Mouse (Mus musculus) layer of hippocampus, postnatal 10 days (tissue): ENCODE results near the gene Ccdc183. TPM values are rescaled to one million over a fixed set of nuclear protein-coding genes. Genes with fewer than 3 reads are reported as not detected.

ENCODE experiments used
- DNase-seq, 2 experiments: peaks; one replicate each; pipeline ENCODE4 v3.0.0; 2021; ENCODE audit warnings: low spot score in 2 of 2
- total RNA-seq, 2 experiments: library from RNA; stranded (reverse); gene quantifications; 2 replicates each; pipeline ENCODE4 v1.2.3; 2021

Ccdc183 gene
- total RNA-seq, 2 experiments from 2014 or later: not detected

DNA sequence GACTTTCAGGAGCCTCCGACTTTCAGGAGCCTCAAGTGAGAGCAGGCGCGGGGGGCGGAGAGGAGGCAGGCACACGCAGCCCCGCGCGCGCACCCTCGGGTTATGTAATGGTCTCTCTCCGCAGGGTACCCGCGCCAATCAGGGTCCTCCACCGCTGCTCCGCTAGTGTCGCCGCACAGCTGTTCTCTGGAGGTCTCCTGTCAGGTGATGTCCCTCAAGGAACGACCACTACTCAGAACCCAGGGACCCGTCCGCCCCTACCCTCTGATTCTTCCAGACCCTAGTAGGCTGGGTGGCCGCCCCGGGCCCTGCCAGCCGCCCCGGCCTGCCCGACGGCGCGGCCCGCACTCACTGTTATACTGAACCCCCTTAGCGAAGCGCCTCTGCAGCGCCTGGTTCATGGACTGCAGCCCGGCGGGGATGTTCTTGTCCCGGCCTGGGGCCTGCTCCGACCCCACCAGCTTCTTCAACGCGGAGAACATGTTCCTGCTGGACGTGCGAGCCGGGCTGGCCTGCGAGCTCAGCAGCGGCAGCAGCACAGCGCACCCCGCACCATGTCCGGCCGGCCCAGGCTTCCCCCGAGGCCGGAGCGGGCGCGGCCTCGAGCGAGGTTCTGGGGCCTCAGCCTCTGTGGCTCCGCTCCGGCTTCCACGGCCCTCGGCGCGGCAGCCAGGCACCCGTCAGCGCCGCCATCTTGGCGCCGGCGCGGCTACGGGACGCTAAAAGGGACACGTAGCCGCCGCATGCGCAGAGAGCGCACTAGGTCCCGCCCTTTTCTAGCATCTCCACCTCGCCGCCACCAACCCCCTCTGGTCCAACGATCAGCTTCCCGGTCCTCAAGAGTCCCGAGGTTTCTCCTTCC is 9.5 kb downstream of the Ccdc183 start, which contains the start of gene Rabl6:
TSS of gene Rabl6 (minus strand) at position 761 of the 862 bp plus-strand sequence.
- peak; percentile 87 to 92 for DNase-seq

DNA sequence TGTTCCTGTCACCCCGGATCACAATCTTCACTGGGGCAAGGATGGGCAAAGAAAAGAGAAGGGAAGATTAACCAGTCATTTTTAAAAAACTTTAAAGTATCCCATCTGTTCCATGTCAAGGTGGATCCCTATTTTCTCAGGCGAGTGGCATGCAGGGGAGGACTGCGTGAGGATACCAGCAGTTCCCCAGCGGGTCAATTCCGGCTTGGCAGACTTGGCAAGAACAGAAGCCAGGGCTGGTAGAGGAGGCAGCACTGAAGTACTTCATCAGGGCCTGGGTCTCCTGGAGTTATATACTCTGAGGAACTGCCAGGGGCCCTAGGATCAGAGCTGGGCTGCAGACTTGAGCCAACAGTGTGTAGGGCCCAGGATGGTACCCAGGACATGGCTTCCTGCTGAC is 15.0 kb downstream of the Ccdc183 start:
- no peak for DNase-seq

DNA sequence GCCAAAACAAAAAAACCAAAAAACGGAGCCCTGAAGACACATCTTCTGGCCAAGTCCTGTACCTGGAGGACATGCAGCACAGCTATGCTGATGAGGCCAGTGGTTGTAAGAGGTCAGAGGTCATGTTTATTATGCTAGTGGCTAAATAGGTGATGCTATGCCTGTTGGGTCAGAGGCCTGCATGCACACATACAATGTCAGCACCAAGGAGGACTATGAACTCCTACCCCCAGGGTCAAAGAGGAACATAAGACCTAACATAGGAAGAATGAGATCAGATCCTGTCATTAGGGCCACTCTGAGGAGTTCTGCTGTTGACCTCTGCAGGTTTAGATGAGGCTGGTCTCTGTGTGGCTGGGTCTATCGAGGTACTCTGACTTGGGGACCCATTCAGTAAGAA is 17.4 kb downstream of the Ccdc183 start:
- DNase-seq: no peak

DNA sequence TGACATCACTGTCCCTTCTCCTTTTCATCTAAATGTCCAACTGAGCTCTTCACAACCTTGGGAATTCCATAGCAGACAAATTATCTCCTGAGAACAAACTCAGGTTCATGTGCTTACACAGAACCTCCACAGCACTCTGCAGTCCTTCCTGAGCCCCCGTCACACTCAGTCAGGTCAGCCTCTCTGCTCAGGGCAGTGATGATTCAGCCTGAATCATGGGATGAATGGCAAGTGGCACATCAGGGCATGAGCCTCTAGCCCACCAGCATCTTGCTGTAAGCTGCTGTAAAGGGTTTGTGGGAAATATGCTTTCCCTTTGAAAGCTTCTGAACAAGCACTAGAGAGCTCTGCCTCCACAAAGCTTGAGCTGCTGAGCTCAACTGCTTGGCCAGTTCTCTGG is 18.7 kb downstream of the Ccdc183 start:
- no peak for DNase-seq

DNA sequence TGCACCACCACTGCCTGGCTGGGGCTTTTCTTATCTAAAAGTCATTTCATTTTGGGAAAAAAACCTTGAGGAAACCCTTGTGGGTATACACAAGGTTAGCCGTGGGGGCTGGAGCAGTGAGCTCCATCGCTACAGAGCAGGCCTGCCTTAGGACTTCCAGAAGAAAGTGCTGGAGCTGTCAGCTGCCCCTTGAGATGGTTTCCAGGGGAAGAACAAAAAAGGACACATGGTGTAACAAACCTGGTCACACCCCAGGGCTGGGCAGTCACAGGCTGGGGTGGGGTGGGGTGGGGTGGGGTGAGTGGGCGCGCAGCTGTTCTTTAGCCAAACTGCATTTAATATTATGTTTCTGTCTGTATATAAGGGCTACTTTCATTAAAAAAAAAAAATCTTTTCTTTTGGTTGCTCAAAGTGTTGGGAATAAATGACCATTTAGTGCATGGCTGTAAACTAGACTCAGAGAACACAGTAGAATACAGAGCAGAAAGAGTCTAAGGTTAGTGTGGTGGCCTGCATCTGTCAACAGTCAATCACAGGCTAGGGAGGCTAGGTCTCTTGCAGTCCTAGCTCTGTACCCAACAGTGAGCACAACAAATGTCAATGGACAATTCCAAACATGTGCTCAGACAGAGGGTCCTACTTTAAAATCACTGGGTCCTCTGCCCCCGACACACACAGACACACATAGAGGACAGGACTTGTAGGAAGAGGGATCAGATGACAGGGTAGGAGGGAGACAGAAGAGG is 20.5 kb downstream of the Ccdc183 start:
- no peak for DNase-seq

DNA sequence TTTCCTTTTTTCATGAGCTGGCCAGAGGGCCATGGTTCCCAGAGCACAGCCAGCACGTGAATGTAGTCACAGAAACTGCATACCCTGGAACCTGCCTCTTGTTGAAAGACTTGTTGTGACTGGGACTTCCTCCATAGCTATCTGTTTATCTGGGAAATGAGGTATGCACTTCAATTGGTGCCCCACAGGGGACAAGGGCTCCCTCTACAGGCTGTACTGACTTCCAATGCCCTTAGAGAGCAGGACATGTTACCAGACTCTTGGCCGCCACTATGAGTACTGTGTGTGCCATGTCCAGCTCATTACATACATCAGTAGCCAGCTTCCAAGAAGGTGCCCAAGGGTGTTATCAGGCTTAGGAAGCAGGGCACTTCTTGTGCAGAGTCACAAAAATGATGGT is 25.6 kb downstream of the Ccdc183 start:
- DNase-seq: peak in 1 of 2 experiments; percentile 48

DNA sequence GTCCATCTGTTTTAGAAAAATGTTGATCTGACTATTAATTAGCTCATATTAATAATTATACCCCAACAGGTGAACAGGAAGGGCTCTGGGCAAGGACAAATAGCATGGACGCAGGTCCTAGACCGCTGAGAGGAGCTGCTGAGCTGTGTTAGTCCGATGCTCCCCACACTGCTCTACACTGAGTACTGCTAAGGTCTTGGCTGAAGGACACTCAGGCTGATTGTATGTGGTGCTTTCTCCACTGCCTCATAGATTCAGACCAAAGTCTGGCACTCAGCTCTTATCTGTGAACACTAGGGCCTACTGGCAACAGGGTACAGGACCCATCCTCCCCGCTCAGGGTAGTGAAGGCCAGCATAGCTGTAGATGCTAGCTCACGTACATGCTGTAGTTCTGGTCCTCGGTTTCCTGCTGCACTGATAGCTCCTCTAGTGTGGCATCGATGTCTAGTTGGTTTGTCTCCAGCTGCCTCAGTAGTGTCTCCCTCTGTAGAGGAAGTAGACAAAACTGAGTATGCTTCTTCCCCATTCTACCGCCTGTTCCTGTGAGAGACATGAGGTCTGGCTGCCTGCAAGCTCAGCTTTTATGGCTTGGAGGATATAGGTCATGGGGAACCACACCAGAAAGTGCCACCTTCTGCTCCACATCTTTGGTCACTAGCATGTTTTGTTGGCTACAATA is 29.1 kb downstream of the Ccdc183 start:
- no peak for DNase-seq

DNA sequence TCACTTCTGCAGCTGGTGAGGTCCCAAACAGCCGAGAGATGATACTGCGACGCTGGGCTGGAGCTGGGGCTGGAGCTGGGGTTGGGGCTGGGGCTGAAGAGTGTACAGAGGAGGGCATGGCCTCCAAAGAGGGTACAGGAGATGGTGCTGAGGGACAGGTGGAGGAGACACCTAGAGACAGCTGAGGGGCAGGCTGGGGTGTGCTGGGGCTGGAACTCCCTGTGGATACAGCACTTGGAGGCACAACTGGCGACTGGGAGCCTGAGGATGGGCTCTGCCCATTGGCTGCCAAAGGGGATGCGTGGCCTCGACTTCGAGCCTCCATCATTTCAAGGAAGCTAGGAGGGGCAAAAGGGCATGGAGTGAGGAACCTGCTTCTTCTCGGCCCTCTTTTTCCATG is 30.2 kb downstream of the Ccdc183 start:
- DNase-seq: no peak

DNA sequence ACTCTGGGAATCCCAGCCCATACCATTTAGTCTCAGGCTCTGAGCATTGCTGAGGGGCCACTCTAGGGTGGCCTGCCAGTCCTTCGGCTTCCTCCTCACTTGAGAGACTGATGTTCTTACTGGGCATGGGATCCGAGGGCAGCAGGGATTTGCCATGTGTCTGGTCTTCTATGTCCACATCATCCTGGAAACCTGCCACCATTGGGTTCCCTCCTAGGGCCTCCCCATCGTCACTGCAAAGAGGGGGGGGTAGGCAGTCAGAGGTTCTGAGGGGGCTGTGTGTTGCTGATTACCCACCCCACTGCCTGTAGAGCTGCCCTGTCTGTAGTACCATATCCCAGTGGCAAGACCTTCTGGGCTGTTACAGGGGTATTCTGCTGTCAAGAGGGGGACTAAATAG is 31.9 kb downstream of the Ccdc183 start:
- no peak for DNase-seq

DNA sequence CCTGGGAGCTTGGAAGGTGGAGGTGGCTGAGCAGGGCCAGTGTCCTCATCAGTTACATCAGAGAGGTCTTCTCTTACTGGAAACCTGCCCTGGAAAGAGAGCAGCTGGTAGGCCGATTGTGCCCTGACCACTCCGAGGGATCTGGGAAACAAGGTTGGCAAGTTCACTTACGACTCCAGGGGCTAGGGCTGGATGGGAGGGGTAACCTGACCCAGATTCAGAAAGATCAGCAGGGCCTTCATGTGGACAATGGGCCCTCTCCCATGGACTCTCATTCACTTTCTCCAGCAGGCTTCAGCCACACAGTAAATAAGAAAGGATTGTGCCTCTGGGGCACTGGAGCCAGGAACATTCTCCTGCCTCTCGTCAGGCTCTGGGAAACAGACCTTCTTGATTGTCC is 32.6 kb downstream of the Ccdc183 start:
- DNase-seq: peak in 1 of 2 experiments; percentile 30

DNA sequence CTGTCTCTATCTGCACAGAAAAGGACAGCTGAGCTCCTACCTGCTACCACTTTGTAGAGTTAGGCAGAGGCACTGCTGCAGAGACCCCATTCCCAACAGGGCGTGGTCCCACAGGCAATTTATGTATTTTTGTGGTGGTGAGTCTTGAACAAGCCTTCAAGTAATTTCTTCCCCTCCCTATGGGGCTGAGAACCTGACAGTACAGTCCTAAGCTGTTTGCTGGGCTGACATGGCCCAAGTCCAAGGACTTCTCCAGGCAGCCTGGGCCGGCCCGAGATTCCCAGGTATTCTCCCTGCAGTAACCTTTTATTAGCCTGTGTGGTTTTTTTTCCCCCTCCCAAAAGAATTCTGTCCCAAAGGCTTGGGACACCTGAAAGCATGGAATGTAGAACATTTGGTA is 33.3 kb downstream of the Ccdc183 start:
- DNase-seq: no peak

DNA sequence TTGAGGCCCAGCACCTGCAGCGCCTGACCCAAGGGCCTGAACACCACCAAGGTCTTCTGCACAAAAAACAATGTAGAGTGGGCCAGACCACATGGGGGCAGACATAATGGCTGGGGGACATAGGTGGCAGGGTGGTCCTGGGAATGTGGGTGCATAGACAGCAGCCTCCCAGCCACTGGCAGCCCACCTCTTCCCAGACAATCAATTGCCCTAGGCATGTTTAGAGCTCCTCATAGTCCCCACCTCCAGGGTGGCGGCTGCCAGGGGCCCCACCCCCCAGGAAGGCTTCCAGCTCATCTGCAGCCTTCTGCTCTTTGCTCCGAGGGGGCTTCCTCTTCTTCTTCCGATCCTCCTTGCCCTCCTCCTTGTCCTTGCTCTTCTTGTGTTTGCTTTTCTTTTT is 33.9 kb downstream of the Ccdc183 start:
- no peak for DNase-seq

DNA sequence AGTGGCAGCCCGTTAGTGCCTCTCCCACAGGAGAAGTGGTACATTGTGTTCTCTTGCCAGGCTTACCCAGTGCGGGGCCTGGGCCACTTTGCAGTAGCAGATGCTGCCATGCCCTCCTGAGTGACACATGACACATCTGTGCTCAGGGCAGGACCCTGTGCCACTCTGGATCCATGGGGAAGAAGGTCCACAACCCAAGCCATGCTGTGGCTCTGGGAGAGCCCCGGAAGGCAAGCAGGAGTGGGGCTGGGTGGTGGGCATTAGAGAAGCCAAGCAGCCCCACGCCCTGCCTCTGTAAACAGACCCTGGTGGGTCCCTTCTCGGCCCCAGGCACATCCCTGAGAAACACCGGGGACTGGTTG is 34.4 kb downstream of the Ccdc183 start:
- DNase-seq: no peak

DNA sequence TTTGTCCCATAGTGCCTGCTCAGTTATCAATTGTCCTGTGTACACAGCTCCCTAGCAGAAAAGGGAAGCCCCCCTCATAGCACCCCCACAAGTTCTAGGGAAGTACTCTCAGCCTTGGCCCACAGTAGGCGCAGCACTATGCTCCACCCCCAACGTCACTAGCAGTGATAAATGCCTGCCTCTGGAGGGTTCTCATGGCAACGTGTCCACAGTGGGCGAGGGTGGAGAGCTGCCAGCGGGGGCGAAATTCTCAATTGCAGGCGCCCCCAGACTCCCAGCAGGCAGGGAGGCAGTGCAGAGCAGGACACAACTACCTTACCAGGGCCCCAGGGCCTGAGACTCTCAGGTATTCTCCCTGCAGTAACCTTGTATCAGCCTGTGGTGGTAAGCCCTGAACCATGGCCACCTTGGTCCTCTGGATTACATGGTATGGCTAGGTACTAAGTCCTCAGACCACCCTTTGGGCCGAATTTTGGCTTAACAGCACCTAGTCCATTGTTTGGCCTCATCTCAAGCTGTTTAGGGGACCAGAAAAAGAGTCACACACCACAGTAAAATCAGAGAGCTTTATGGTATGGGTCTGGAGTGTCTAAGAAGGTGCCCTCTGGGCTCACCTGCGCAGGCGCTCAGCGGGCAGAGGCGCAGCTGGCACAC is 34.9 kb downstream of the Ccdc183 start:
- DNase-seq: peak; percentile 86 to 87

DNA sequence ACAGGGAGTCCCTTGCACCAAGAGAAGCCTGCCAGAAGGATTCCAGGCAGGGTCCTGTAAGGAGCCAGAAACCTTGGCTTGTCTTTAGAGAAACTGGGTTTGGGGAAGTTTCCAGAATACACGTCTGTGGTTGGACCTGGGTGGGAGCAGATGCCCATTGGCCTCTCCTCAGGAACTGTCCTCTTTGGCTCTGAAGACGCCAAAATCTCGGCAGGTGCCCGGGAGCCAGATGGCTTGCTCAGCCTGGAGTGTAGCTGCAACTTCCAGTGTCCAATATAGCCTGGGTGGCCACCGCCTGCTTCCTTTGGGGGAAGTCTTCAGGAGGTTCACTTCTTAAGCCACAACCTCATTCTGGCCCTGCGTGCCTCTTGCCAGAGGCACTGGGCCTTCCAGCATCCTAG is 35.6 kb downstream of the Ccdc183 start:
- peak; percentile 49 to 54 for DNase-seq

DNA sequence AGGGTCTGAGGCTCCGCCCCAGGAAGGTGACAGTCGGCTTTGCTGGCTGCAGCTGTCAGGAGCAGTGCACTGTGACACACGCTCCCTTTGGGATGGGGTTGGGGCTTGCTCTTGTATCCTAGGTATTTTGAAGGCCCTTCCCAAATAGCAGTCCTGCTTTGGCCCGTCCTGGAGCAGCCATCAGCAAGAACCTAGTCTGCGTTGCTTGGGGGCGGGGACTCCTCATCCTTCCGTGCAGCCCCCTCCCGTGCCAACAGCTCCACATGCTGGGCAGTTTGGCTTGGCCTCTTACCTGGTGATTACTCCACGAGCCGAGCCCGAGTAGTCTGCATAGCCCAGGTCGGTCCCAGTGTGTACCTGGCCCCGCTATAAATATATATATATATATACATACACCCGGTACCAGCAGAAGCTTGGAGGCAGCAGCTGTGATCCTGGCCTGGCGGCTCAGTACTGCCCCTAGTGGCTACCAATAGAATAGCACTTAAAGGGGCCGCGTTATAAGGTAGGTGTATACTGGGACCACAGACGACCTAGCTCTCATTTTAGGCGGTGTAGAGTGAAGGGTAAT is 36.1 kb downstream of the Ccdc183 start, which contains the start of gene Ajm1:
TSS of gene Ajm1 (minus strand) at position 464 of the 571 bp plus-strand sequence.
- peak; percentile 73 to 81 for DNase-seq

DNA sequence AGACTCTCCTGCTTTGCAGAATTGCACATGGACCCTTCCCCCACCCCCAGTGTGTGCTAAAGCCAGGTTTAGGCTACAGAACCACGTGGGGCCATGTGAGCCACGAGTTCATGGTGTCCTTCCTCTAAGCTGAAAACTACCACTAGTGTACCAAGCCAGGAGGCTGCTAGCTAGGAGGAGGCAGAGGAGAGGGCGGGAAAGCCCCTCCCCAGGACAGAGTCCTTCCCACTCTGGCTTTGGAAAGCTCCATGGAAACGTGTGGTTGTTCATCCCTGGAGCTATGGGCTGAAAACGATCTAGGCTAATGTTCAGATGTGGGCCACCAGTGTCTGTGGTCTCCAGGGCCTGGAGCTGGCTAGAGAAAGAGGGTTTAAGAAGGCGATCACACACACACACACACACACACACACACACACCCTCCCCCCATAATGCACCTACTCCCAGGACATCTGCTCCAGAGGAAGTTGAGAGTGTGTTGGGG is 36.8 kb downstream of the Ccdc183 start:
- DNase-seq: peak in 1 of 2 experiments; percentile 41

DNA sequence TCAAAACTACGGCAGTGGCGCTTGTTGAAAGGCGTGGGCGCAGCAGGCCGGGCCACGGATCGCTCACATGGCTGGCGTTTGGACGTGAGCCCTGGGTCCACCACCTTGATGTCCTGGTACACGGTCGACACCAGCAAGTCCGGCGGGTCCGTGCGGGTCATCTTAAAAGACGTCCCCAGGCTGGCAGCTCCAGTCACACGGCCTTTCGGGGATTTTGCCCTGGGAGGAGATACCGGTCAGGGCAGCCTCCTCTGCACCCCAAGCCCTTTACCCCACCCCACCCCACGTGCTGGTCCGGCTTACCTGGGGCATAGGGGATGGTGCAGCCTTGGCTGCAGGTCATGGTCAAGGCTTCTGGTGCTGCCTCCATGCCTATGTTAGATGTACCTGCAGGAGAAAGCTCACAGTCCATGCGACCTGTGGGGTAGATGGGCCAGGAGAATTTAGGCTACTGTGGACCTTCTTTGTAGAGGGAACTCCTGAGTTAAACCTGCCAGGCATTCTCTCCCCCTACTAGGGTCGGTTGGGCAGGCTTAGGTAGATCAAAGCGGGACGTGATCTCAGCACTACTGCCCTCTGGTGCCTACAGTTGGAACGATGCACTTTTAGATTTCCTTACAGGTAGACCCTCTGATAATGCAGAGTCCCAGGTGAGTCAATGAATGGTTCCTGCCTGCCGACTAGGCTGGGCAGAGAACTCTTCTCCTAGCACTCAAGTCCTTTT is 37.6 kb downstream of the Ccdc183 start:
- peak; percentile 51 to 58 for DNase-seq

DNA sequence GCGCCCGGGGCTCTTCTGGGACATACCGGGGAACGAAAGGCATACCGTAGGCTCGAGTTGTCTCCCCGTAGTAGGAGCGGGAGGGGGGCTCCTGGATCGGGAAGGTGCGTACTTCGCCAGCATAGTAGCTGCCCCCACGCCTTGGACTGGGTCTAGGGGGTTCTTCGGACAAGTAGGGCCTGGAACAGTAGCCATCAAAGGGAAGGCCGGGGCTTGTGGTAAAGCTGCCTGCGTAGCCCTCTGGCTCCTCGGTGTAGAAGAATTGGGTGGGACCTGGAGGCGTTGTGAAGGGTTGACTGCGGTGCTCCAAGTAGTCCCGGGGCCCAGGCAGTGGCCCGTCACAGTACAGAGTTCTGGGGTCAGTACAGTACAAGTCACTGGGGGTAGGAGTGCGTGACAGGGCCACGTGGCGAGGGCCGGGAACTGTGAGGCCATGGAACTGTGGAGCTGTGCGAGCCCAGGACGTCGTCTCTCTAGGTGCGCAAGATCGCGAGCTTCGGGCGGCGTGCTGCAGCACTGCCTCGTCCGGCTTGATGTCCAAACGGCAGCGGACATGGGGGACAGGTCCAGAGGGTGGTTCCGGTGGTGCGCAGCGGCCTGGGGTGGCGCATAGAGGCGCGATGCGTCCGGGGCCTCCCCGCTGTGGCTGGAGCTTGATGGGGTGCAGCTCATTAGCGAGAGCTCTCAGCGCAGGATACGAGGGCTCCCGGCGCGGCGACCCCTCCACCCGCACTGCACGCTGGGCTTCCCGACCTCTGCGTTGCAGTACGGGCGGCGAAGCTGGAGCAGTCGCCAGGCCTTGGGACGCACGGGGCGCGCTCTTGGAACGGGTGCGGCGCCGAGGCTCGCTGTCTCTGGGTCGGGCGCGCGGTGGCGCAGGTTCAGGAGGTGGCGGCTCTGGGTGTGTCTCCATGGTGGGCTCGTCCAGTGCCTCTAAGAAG is 38.4 kb downstream of the Ccdc183 start:
- no peak for DNase-seq
